Mouse (Mus musculus): ENCODE data around the gene Casz1. TPM values are rescaled to one million over a fixed set of nuclear protein-coding genes. Genes with fewer than 3 reads are reported as not detected.

The Casz1 gene
- total RNA-seq, 1 experiment = 4.0 TPM

- no peak overlapping the region for H3K9ac ChIP-seq (ENCODE audit: insufficient read depth, low read depth, low read length, poor library complexity, severe bottlenecking)
- H3K9me3 ChIP-seq (ENCODE audit: control insufficient read depth, insufficient read depth, low read depth, low read length) = no peaks in the 10 kb centered on the region
- H3K4me1 ChIP-seq (ENCODE audit: control insufficient read depth in 2 of 2, insufficient read depth in 2 of 2, low read length in 2 of 2, poor library complexity in 1 of 2) = 0 out of 4 replicates have a peak, but pooled peaks cover 0 to 2% of the 10 kb centered on the region in 2 experiments
- peaks cover 9% of the 10 kb centered on the region; the same call in 1 of the 2 replicates for H3K36me3 ChIP-seq (ENCODE audit: control insufficient read depth, insufficient read depth, low read length, poor library complexity, severe bottlenecking)
- no peak for DNase-seq (ENCODE audit: low read depth, low spot score)
- no peak overlapping the region for H3K4me3 ChIP-seq (ENCODE audit: insufficient read depth in 1 of 2, low read depth in 1 of 2, low read length in 2 of 2, poor library complexity in 1 of 2, severe bottlenecking in 1 of 2)
- in situ Hi-C loops (cut with MboI; ENCODE audit: low sequenced_read_pairs in 2 of 2, unreplicated experiment in 2 of 2) = no loop called here
- TF ChIP-seq MAFK (IDR thresholded peaks at IDR 0.05; ENCODE audit: insufficient read depth, low read depth, low read length) (no peak), CHD2 (IDR thresholded peaks at IDR 0.05; ENCODE audit: low read depth, low read length) (no peak), HCFC1 (IDR thresholded peaks at IDR 0.05; ENCODE audit: borderline replicate concordance, insufficient read depth, low read length) (no peak)
- H3K27ac ChIP-seq (ENCODE audit: insufficient read depth, low read depth, low read length, poor library complexity, severe bottlenecking) = no peak overlapping the region
Measured at GRCm38 (mm10) chr4:148973387-148973786, 169.2 kb downstream of the Casz1 start.

GRCm38 (mm10) chr4:148974833-148975232 is 170.6 kb downstream of the Casz1 start:
- no peak for TF ChIP-seq ZNF384 (IDR thresholded peaks at IDR 0.05; ENCODE audit: low read depth, low read length)
- no peak for TF ChIP-seq MAFK (IDR thresholded peaks at IDR 0.05; ENCODE audit: insufficient read depth, low read depth, low read length)
- TF ChIP-seq ZC3H11A (IDR thresholded peaks at IDR 0.05; ENCODE audit: borderline replicate concordance, low read depth, low read length) = no peak
- H3K27ac ChIP-seq (ENCODE audit: insufficient read depth, low read depth, low read length, poor library complexity, severe bottlenecking) = no peak overlapping the region
- H3K4me1 ChIP-seq (ENCODE audit: control insufficient read depth in 2 of 2, insufficient read depth in 2 of 2, low read length in 2 of 2, poor library complexity in 1 of 2) = peaks cover 4 to 11% of the 10 kb centered on the region in 2 experiments; a peak in 2 of 4 replicates
- no peak overlapping the region for H3K9ac ChIP-seq (ENCODE audit: insufficient read depth, low read depth, low read length, poor library complexity, severe bottlenecking)
- no peak overlapping the region for H3K4me3 ChIP-seq (ENCODE audit: insufficient read depth in 1 of 2, low read depth in 1 of 2, low read length in 2 of 2, poor library complexity in 1 of 2, severe bottlenecking in 1 of 2)
- no peaks in the 10 kb centered on the region for H3K9me3 ChIP-seq (ENCODE audit: control insufficient read depth, insufficient read depth, low read depth, low read length)
- in situ Hi-C loops (cut with MboI; ENCODE audit: low sequenced_read_pairs in 2 of 2, unreplicated experiment in 2 of 2) = no loop called here
- peaks cover 7% of the 10 kb centered on the region; the same call in 1 of the 2 replicates for H3K36me3 ChIP-seq (ENCODE audit: control insufficient read depth, insufficient read depth, low read length, poor library complexity, severe bottlenecking)
- DNase-seq (ENCODE audit: low read depth, low spot score) = no peak

- in situ Hi-C loops (cut with MboI; ENCODE audit: low sequenced_read_pairs in 2 of 2, unreplicated experiment in 2 of 2) = no loop called here
- peaks cover 7% of the 10 kb centered on the region for H3K36me3 ChIP-seq (ENCODE audit: control insufficient read depth, insufficient read depth, low read length, poor library complexity, severe bottlenecking)
- H3K4me3 ChIP-seq (ENCODE audit: insufficient read depth in 1 of 2, low read depth in 1 of 2, low read length in 2 of 2, poor library complexity in 1 of 2, severe bottlenecking in 1 of 2) = no peak overlapping the region
- no peak overlapping the region for H3K27ac ChIP-seq (ENCODE audit: insufficient read depth, low read depth, low read length, poor library complexity, severe bottlenecking)
- H3K9me3 ChIP-seq (ENCODE audit: control insufficient read depth, insufficient read depth, low read depth, low read length) = no peaks in the 10 kb centered on the region
- H3K4me1 ChIP-seq (ENCODE audit: control insufficient read depth in 2 of 2, insufficient read depth in 2 of 2, low read length in 2 of 2, poor library complexity in 1 of 2) = peaks cover 4 to 15% of the 10 kb centered on the region in 2 experiments; a peak in 2 of 4 replicates
- no peak overlapping the region for H3K9ac ChIP-seq (ENCODE audit: insufficient read depth, low read depth, low read length, poor library complexity, severe bottlenecking)
- no peak for DNase-seq (ENCODE audit: low read depth, low spot score)
- TF ChIP-seq CHD2 (IDR thresholded peaks at IDR 0.05; ENCODE audit: low read depth, low read length) (no peak), ZNF384 (IDR thresholded peaks at IDR 0.05; ENCODE audit: low read depth, low read length) (no peak), MAFK (IDR thresholded peaks at IDR 0.05; ENCODE audit: insufficient read depth, low read depth, low read length) (no peak), HCFC1 (IDR thresholded peaks at IDR 0.05; ENCODE audit: borderline replicate concordance, insufficient read depth, low read length) (no peak), ZC3H11A (IDR thresholded peaks at IDR 0.05; ENCODE audit: borderline replicate concordance, low read depth, low read length) (no peak)
Measured at GRCm38 (mm10) chr4:148978221-148978855, 174.1 kb downstream of the Casz1 start.

- H3K9me3 ChIP-seq (ENCODE audit: control insufficient read depth, insufficient read depth, low read depth, low read length) = no peaks in the 10 kb centered on the region
- in situ Hi-C loops (cut with MboI; ENCODE audit: low sequenced_read_pairs in 2 of 2, unreplicated experiment in 2 of 2) = no loop called here
- no peak for DNase-seq (ENCODE audit: low read depth, low spot score)
- no peak overlapping the region for H3K27ac ChIP-seq (ENCODE audit: insufficient read depth, low read depth, low read length, poor library complexity, severe bottlenecking)
- TF ChIP-seq MAFK (IDR thresholded peaks at IDR 0.05; ENCODE audit: insufficient read depth, low read depth, low read length) = no peak
- TF ChIP-seq HCFC1 (IDR thresholded peaks at IDR 0.05; ENCODE audit: borderline replicate concordance, insufficient read depth, low read length) = no peak
- TF ChIP-seq ZC3H11A (IDR thresholded peaks at IDR 0.05; ENCODE audit: borderline replicate concordance, low read depth, low read length) = no peak
- TF ChIP-seq ZNF384 (IDR thresholded peaks at IDR 0.05; ENCODE audit: low read depth, low read length) = no peak
- TF ChIP-seq CHD2 (IDR thresholded peaks at IDR 0.05; ENCODE audit: low read depth, low read length) = no peak
- H3K36me3 ChIP-seq (ENCODE audit: control insufficient read depth, insufficient read depth, low read length, poor library complexity, severe bottlenecking) = peaks cover 10% of the 10 kb centered on the region
- H3K9ac ChIP-seq (ENCODE audit: insufficient read depth, low read depth, low read length, poor library complexity, severe bottlenecking) = no peak overlapping the region
- peaks cover 4 to 15% of the 10 kb centered on the region in 2 experiments; a peak in 2 of 4 replicates for H3K4me1 ChIP-seq (ENCODE audit: control insufficient read depth in 2 of 2, insufficient read depth in 2 of 2, low read length in 2 of 2, poor library complexity in 1 of 2)
- H3K4me3 ChIP-seq (ENCODE audit: insufficient read depth in 1 of 2, low read depth in 1 of 2, low read length in 2 of 2, poor library complexity in 1 of 2, severe bottlenecking in 1 of 2) = no peak overlapping the region
Measured at GRCm38 (mm10) chr4:148978926-148979325, 174.7 kb downstream of the Casz1 start.

Data from ES-E14 (cell line).